Comparison of ENCODE assay signal across 9 mouse cellular contexts in genomic region chr16:39316752-39317594, GRCm38 (mm10).
DNase-seq lines count a peak whose midpoint lies in the region; TF ChIP-seq lines count a peak whose summit lies in the region.
"Had no signal": no experiment of that assay in that cellular context is flagged by ENCODE, and none has a peak within 500 bp of the region (broad histone marks: within the 10 kb centered on the region; RNA-seq: fewer than 3 reads in every experiment).

No protein-coding gene starts in this region.

- no peak for TF ChIP-seq POLR2A in thymus, adult 2 months (IDR thresholded peaks at IDR 0.05; ENCODE audit: control insufficient read depth, extremely low read depth, insufficient read depth, low read length, poor library complexity)

- H3K27ac ChIP-seq in thymus, adult 2 months (ENCODE audit: control insufficient read depth, insufficient read depth, low read length) = no peak overlapping the region
- H3K27ac ChIP-seq: embryonic facial prominence, embryonic 15.5 days had no signal

- no peaks in the 10 kb centered on the region for H3K4me1 ChIP-seq in thymus, adult 2 months (replicated peaks; ENCODE audit: control insufficient read depth, insufficient read depth, low read length)
- H3K4me1 ChIP-seq: embryonic facial prominence, embryonic 15.5 days had no signal

- H3K4me3 ChIP-seq in thymus, adult 2 months (ENCODE audit: control insufficient read depth, insufficient read depth, low read length) = no peak overlapping the region
- H3K4me3 ChIP-seq: embryonic facial prominence, embryonic 15.5 days had no signal

- WGBS in thymus, adult 2 months = 37% methylated on average over 15 of the region's 15 CpGs

- H3K27me3 ChIP-seq in thymus, adult 2 months (ENCODE audit: control insufficient read depth, insufficient read depth, low read length) = no peaks in the 10 kb centered on the region
- H3K27me3 ChIP-seq: embryonic facial prominence, embryonic 15.5 days had no signal

- TF ChIP-seq CTCF in thymus, adult 2 months (IDR thresholded peaks at IDR 0.05; ENCODE audit: borderline replicate concordance, control insufficient read depth, extremely low read depth, insufficient read depth, low read length, poor library complexity) = no peak

- DNase-seq in A20 (ENCODE audit: low read depth, low spot score) (peak; percentile 81), NIH3T3 (ENCODE audit: low read depth) (peak; percentile 2)
- peak; percentile 91 to 93 for DNase-seq in cerebellum, postnatal 14 days
- DNase-seq in frontal cortex, postnatal 36 days (ENCODE audit: low spot score in 2 of 2) = peak; percentile 79 to 87
- peak; percentile 84 for DNase-seq in layer of hippocampus, adult 11-12 months (ENCODE audit: low spot score)
- DNase-seq in lung, postnatal 4 days = peak; percentile 6 to 21
- DNase-seq in right cerebral cortex, postnatal 14 days = peak; percentile 88
- DNase-seq in thymus, adult 2 months = no peak

- H3K36me3 ChIP-seq in thymus, adult 2 months (ENCODE audit: control insufficient read depth, insufficient read depth, low read length) = no peaks in the 10 kb centered on the region
- H3K36me3 ChIP-seq: embryonic facial prominence, embryonic 15.5 days had no signal
